Mouse (Mus musculus) bone marrow macrophage, adult 2 months (primary cell): Measurements from ENCODE around the gene Ppp2r3a.

ENCODE experiments used
- CTCF ChIP-seq: IDR thresholded peaks from 2 replicates; pipeline ENCODE4 v1.5.1; 2012; ENCODE audit warnings: low read depth, mild to moderate bottlenecking, low read length, moderate library complexity
- POLR2A ChIP-seq: IDR thresholded peaks from 2 replicates; pipeline ENCODE4 v1.6.1; 2012; ENCODE audit warnings: mild to moderate bottlenecking, low read depth, low read length, borderline replicate concordance

DNA sequence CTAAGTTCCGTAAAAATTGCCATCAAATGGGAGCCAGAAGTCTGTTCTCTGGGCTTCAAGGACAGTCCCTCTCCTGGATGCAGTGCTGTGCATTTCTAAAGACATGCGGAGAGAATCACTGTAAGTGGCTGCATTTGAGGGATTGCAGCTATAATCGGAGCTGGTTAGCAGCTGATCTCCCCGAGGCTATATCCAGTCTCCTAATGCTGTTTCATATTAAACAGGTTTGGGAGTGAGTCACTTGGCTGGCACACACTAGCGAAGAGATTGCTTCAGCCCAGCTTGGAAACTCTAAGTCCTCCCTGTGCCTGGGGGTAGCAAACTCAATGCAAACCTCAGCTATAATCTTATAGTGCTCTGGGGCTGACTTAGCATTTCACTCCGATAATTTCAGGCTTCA is 14.0 kb upstream of the Ppp2r3a start:
- TF ChIP-seq CTCF (no peak), POLR2A (no peak)
